ENCODE assay signal across 9 mouse cellular contexts in the genomic region with DNA sequence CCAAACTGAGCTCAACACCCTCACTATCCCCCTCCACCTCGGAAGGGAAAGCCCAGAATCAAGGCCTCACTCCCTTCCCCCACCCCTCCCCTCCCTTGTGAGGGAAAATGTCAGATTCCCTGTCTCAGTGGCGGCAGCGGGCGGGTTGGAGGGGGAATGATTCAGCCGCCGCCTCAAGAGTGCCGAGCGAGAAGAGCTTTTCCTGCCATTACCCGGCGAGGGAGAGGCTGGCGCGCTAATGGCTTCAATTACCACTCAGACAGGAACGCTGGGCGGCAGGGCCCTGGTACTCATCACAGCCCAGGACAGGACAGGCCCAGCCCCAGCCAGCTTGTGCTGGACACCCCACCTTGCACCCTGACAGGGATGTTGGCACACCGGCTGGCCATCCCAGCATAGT. TPM values are rescaled to one million over a fixed set of nuclear protein-coding genes. Genes with fewer than 3 reads are reported as not detected.
DNase-seq lines count a peak whose midpoint lies in the region; ATAC-seq and TF ChIP-seq lines count a peak whose summit lies in the region.
"Had no signal": no experiment of that assay in that cellular context is flagged by ENCODE, and none has a peak within 500 bp of the region (broad histone marks: within the 10 kb centered on the region; RNA-seq: fewer than 3 reads in every experiment).

No protein-coding gene starts in this region.

- WGBS in heart, embryonic 16.5 days: 31% methylated on average over 15 of the region's 15 CpGs
- WGBS in forebrain, embryonic 15.5 days: 13% methylated on average over 15 of the region's 15 CpGs

- no peaks in the 10 kb centered on the region for H3K27me3 ChIP-seq in heart, embryonic 16.5 days (ENCODE audit: control insufficient read depth, insufficient read depth, low read length)
- H3K27me3 ChIP-seq in forebrain, embryonic 15.5 days: no peaks in the 10 kb centered on the region

- peaks cover 44% of the 10 kb centered on the region for H3K4me1 ChIP-seq in heart, embryonic 16.5 days (ENCODE audit: control insufficient read depth, insufficient read depth, low read length)
- peaks cover 47% of the 10 kb centered on the region for H3K4me1 ChIP-seq in forebrain, embryonic 15.5 days

- H3K36me3 ChIP-seq in heart, embryonic 16.5 days (ENCODE audit: control insufficient read depth, insufficient read depth): peaks cover 3% of the 10 kb centered on the region; the same call in 1 of the 2 replicates
- peaks cover 14% of the 10 kb centered on the region for H3K36me3 ChIP-seq in forebrain, embryonic 15.5 days

- peak overlapping the region; percentile 71 for H3K27ac ChIP-seq in heart, embryonic 16.5 days (ENCODE audit: low read length)
- H3K27ac ChIP-seq in forebrain, embryonic 15.5 days (replicated peaks): peak overlapping the region; percentile 85
- H3K27ac ChIP-seq in gastrocnemius, adult 2 months: no peak overlapping the region

- no peak for ATAC-seq in heart, embryonic 16.5 days (replicated peaks; ENCODE audit: extremely low read depth, insufficient read depth, low FRiP score)
- no peak; the same call in 1 of the 2 replicates for ATAC-seq in forebrain, embryonic 15.5 days (replicated peaks)
- ATAC-seq in activated CD4-positive, CD25-positive, alpha-beta regulatory T cell, adult 4 months: no peak

- 0 out of 2 replicates have a peak overlapping the region, but pooled peaks have one; percentile 16 for H3K4me2 ChIP-seq in heart, embryonic 16.5 days (ENCODE audit: low read depth, low read length)
- 0 out of 2 replicates have a peak overlapping the region, but pooled peaks have one; percentile 8 for H3K4me2 ChIP-seq in forebrain, embryonic 15.5 days (replicated peaks)

- TF ChIP-seq CTCF in gastrocnemius, adult 2 months (IDR thresholded peaks at IDR 0.05): no peak

- no peaks in the 10 kb centered on the region for H3K9me3 ChIP-seq in heart, embryonic 16.5 days (replicated peaks; ENCODE audit: control insufficient read depth, low read length)
- no peaks in the 10 kb centered on the region for H3K9me3 ChIP-seq in forebrain, embryonic 15.5 days

- DNase-seq in heart, postnatal 4 days: no peak
- peak; percentile 75 for DNase-seq in adrenal gland, adult 2 months
- DNase-seq in lung, postnatal 36 days: peak; percentile 52
- no peak for DNase-seq in cerebellum, postnatal 10 days
- DNase-seq in gastrocnemius, adult 2 months: no peak

- H3K4me3 ChIP-seq in heart, embryonic 16.5 days (ENCODE audit: low read length): no peak overlapping the region
- no peak overlapping the region for H3K4me3 ChIP-seq in forebrain, embryonic 15.5 days
- no peak overlapping the region for H3K4me3 ChIP-seq in gastrocnemius, adult 2 months
- H3K4me3 ChIP-seq: megakaryocyte, embryonic 14.5 days had no signal

- intact Hi-C loops in gastrocnemius, adult 2 months (cut with DNase I): no loop called here

- peak overlapping the region; percentile 45 for H3K9ac ChIP-seq in heart, embryonic 16.5 days (ENCODE audit: low read length)
- 0 out of 2 replicates have a peak overlapping the region, but pooled peaks have one; percentile 27 for H3K9ac ChIP-seq in forebrain, embryonic 15.5 days (replicated peaks)

RNA-seq across cellular contexts. Expression of gene Ptprf, which starts 25.6 kb away (rescaled TPM):
- polyA plus RNA-seq in heart, embryonic 16.5 days (2015; fragmentation: Nextera tagmentation; extraction: Ambion mirVana): 22.9 and 27.7 TPM in 2 replicates
- total RNA-seq in heart, postnatal 4 days (2021): 10 to 100 TPM; 39.4 to 40.7 TPM
- 10 to 100 TPM; 34.9 to 87.8 TPM for total RNA-seq in adrenal gland, adult 2 months (2021)
- 43.2 and 43.3 TPM in 2 replicates for polyA plus RNA-seq in adrenal gland, adult 2 months (2012; rRNA removed)
- 75.9 and 76.1 TPM in 2 replicates for polyA plus RNA-seq in forebrain, embryonic 15.5 days (2015; fragmentation: Nextera tagmentation; extraction: Ambion mirVana)
- under 1 TPM; 0.31 to 0.34 TPM for polyA plus RNA-seq in activated CD4-positive, CD25-positive, alpha-beta regulatory T cell, adult 4 months (2017; shearing (Covaris generic))
- total RNA-seq in gastrocnemius, adult 2 months (2021): 1 to 10 TPM; 1.5 to 2.5 TPM

Comparison
In these comparisons a context has a peak if more than half of its experiments do, and no peak if none do; other contexts are left out.
1. DNase-seq: peak in adrenal gland, adult 2 months (single experiment) and lung, postnatal 36 days (single experiment); none in heart, postnatal 4 days (single experiment), cerebellum, postnatal 10 days (0 of 2) and gastrocnemius, adult 2 months (single experiment).
2. RNA of gene Ptprf, which starts 25.6 kb away (polyA plus RNA-seq): 75.9 to 76.1 TPM in forebrain, embryonic 15.5 days, 43.2 to 43.3 TPM in adrenal gland, adult 2 months and 22.9 to 27.7 TPM in heart, embryonic 16.5 days; 0.31 to 0.34 TPM in activated CD4-positive, CD25-positive, alpha-beta regulatory T cell, adult 4 months; every median in the first group is over 10 times any median in the second.